Mouse (Mus musculus): ENCODE data around the gene Mxra7.
A peak's percentile ranks its signal among the peaks of the same experiment; 100 is the strongest.
"Not testable (repeated sequence)": the region's sequence is repeated elsewhere in the genome, so short reads cannot be mapped to it uniquely, and the experiment has no call there.

The Mxra7 gene

DNA sequence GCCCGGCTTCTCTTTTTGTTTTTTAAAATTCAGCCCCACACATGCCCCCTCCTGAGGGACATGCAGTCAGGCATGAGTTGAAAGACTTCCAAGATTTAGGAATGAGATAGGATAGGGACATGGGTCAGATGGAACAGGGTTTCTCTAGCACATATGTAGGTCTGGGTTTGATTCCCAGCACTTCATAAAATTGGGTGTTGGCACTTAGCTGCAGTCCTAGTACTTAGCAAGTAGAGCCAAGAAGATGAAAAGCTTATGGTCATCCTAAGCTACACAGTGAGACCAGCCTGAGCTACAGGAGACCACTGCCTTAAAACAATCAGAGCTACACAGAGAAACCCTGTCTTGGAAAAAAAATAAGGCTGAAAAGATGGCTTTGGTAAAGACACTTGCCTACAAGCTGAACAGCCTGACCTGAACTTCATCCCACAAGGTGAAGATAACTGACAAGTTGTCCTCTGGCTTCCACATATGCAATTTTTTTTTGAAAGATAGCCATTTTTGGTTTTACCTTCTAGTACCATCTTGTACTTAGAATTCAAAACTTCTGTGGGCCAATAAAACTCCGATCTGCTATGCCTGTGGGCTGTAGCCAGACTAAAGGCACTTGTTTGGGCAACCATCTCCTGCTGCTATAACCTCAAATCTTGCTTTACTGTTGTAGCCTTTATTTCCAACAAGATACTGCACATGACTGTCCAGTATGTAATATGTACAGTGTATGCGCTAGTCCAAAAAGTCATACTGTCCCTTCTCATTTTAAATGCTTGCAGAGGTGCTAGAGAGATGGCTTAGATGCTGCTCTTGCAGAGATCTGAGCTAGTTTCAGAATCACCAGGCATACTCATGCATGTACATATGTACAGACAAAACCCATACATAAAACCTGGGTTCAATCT is 19.6 kb upstream of the Mxra7 start:
- DNase-seq (ENCODE audit: low read depth) = peak; percentile 40

DNA sequence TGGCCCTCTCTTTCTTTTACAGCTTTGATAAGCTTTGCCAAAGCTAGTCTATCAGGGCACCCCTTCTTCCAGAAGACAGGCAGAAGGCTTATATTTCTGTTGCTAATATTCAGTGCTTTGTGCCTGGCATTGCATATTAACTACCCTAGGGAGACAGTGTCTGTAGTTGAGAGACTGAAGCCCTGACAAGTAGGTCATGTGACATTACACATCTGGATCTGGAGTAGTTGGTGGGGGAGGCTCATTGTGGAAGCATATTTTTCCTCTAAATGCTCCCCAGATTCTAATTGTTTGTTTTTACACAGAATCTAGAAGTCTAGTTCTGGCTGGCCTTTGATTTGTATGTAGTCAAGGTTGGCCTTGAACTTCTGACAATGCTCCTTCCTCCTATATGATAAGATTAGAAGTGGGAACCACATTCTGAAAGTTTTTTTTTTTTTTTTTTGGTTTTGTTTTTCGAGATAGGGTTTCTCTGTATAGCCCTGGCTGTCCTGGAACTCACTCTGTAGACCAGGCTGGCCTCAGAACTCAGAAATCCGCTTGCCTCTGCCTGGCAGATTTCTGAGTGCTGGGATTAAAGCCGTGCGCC is 18.8 kb upstream of the Mxra7 start:
- DNase-seq (ENCODE audit: low read depth) = peak; percentile 34

DNA sequence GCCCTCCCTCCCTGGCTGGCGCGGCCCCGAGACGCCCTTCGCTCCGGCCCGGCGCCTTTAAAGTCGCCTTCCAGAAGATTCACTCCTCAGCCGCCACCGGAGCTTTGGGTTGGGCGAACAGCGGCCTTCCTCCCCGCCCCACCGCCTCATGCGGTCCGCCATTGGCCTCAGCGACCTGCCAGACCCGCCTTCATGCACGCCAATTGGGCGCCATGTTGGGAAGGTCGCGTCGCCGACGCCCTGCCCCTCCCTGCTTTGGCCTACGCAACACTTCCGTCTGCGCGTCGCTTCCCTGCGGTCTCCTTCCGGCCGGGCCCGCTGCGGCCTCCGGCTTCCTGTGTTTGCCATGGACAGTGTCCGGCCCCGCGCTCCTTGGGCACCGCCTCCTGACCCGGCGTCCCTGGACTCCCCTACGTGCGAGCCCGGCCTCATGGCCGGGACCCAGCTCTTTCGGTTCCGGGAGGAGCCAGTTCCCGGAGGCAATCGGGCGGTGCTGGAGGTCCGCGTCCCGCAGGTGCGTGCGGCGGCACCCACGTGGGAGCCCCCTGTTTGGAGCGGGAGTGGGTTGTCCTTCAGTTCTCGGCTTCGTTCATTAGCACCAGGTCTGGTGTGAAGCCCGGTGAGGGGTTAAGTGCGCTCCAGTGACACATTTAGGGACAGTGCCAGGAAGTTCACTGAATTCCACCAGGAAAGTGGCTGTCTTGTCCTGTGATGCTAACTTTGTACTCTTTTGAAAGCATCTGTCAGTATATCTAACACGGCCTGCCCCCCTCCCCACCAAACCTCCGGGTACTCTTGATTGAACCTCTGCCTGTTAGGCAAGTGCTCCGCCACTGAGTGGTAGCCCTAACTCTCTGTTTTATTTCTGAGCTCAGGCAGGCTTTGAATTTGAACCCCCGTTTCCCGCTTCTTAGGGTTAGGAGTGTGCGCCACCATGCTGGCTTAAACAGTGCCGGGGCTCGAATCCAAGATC is 15.7 kb upstream of the Mxra7 start, which contains the start of the genes Mettl23 and Jmjd6:
Mettl23 (plus strand) TSS at position 18 of the 973 bp plus-strand sequence.
Jmjd6 (minus strand) TSS at position 189 of the 973 bp plus-strand sequence.
- DNase-seq (ENCODE audit: low read depth) = peak; percentile 98

DNA sequence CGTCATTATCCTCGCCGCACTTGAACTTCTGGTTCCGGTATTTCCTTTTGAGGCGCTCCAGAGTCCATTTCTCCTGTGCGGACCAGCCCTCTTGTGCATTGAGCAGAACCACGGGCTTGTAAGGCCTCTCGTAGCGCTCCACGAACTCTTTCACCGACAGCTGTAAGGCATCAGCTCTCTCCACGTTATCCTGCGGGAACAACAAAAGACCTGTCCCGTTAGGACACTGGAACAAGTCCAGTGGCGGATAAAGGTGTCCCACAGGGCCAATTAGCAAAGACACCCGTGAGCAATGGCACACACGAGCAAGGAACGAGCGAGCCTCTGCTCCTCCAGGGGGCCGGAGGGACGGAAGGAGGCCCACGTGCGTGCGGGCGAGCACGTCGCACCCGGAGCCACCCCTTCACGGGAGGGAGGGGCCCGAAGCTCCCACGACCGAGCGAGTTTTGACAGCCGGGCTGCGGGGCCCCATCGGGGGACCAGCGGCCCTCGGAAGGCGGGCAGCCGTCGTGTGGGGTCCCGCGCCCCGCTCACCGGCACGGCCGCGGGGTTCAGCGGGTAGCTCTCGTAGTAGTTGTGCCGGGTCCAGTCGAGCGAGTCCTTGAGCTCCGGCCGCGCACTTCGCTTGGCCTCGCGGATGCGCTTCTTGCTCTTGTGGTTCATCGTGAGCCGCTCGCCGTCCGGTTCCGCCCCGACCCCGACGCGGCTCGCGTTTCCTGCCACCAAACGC is 14.8 kb upstream of the Mxra7 start:
- peak; percentile 69 for DNase-seq (ENCODE audit: low read depth)

DNA sequence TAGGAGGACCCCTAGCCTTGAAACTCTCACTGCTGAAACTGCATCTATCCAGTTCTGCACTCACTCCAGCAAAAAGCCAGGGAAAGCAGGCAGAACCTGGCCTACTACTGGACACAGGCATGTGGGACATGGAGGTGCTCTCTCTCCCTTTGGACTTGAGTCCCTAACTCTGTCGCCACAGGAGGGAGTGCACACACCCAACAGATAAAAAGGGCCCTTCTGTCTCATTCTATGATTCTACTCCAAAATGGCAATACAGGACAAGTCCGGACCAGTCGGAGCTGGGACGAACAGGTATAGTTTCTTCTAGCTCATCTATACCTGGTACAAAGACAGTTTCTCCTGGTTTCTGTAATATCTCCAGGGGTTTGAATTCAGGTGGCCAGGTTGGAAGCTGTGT is 12.9 kb upstream of the Mxra7 start:
- no peak for DNase-seq (ENCODE audit: low read depth)

DNA sequence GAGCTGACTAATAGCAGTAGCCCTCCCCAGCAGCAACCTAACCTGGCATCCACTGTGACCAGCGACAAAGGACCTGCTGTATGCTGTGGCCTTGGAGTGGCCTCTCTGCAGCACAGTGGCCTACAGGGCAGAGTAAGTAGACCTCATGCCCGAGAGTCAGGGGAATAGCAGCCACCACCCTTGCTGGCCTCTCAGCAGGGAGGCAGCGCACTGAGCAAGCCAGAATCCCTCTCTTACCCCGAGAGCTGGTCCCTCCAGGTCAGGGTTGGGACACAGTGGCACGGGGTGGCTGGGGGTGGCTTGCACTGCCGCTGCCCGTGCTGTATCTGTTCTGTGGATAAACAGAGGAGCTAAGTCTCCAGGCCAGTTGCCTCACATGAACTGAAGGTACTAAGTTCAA is 11.8 kb upstream of the Mxra7 start:
- no peak for DNase-seq (ENCODE audit: low read depth)

DNA sequence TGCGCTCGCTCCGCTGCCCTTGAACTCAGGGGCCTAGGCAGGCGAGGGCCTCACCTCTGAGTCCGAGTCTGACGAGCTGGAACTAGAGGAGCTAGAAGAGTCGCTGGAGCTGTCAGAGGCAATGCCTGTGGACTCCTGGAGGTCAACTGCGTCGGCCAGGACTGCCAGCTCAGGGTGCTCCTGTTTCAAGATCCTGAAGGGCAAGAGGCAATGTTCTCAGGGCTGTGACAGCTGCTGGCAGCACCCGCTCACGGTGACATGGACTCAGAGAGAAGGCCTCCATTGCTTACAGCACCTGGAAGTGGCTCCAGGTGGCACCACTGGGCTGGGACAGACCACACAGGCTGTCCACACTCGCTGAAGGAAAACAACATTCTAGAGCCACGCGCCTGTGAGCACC is 11.1 kb upstream of the Mxra7 start:
- no peak for DNase-seq (ENCODE audit: low read depth)

DNA sequence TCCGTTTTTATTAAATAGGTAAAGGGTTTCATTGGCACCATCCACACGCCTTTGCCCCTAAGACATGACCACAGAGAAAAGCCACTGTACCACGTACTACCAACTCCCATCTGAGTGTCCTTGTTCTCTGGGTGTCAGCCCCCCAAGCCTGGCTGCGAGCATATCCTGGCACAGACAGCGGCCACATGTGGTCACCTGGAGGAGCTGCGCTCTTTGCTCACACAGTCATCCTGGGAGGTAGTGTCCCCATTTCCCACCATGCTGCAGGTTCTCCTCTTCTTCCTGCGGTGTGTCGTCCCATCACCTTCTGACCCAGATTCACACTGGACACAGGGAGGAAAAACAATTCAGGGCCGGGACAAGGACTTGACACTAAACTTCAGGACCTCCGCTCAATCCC is 9.6 kb upstream of the Mxra7 start:
- no peak for DNase-seq (ENCODE audit: low read depth)

DNA sequence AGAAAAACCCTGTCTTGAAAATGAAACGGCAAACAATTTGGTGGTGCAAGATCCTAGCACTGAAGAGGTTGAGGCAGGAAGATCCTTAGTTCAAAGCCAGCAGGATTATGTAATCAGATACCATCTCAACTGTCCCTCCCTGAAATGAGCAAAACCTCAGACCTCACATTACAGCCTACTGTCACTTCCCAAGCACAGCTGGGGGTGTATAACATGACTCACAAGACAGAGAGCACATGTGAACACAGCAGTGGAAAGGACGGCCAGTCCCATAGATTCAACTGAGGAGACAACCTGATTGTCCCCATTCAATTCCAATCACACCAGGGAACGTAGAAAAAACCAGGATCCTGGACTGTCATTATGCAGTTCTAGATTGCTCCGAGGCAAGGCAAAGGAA is 8.4 kb upstream of the Mxra7 start:
- DNase-seq (ENCODE audit: low read depth) = peak; percentile 82

DNA sequence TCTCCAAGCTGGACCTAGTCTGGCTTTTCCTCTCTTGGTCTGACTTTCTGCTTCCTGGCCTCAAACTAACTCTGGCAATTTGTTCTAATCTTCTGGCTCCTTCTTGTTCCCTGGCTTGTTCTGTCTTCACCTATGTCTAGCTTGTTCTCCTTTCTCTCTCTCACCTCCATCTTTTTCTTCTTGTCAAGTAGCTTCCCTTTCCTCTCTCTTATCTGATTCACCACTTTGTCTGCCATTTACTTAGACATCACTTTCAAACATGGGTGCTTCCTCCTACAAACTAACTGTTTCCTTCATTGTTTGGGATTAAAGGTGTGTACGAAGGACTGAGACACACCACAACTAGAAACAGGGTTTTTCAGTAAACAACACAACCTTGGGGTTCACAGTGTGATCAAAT is 7.1 kb upstream of the Mxra7 start:
- DNase-seq (ENCODE audit: low read depth) = no peak

DNA sequence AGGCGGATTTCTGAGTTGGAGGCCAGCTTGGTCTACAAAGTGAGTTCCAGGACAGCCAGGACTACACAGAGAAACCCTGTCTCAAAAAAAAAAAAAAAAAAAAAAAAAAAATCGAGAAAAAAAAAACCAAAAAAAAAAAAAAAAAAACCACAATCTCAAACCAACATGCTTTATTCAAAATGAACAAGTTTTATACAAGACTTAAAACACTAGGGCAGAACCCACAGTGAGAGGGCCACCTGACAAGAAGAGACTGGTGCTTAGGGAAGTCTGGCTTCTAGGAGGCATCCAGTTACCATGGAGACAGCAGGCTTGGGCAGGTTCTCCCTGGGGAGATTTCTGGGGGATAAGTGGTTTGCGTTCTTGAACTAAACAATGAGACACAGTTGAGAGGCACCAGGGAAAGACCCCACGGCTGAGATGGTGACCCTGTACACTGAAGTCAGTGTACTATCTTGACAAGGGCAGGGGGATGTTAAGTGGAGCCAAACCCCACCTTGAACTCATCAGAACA is 4.4 kb upstream of the Mxra7 start:
- DNase-seq (ENCODE audit: low read depth) = no peak

DNA sequence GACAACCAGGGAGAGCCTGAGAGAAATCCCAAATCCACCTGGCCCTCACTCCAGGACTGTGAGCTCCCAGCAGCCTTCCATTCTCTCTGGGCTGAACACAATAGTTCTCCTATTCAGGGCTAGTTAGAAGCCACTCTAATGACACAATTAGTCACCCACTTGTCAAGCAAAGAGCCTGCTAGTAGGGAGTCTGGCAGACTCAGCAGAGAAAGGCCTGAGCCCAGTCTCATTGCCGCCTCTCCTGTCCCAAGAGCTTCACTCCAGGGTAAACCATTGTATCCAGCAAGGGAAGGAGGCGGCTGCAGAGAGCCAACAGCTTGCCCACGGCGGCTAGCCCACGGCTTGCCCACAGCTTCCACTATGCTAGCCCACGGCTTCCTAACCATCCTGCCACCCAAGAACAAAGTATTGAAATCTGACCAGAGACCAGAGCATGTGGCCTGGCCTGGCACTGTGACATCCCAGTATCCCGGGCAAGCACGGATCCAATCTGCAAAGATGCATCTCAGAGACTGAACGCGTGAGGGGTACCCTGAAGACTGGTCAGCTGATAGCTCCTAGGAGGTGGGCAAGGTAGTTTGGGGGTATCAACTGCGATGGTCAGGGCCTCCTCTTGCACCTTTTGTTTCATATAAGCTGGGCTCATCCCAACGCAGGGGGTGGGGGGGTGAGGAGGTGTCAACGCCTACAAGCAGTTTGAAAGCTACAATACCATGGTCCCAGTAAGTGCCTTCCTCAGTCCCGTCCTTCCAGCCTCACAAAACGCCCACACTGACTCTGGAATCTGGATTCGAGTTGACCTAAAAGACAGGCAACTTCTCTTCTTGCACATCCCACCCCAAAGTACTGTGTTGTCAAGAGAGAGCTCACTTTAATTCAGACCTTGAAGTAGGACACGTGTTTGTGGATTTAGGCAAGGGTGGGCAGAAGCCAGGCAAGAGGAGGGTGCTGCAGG is 1.0 kb downstream of the Mxra7 start:
- DNase-seq (ENCODE audit: low read depth) = no peak

DNA sequence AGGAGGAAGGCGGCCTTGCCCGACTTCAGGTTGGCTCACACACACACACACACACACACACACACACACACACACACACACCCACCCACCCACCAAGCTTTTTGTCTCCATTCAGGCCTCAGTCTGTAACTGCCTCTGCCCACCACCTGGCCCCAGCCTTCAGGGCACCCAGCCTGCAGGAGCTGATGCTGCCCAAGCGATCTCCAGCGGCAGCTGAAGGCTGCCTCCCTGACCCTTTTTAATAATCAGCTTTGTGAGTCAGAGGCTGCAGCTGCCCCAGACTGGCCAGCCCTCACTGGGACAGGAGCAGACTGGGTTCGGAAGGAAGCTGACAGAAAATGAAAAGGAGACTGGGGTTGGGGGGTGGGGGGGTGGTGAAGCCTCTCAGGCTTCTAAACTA is 2.6 kb downstream of the Mxra7 start:
- DNase-seq (ENCODE audit: low read depth) = no peak

DNA sequence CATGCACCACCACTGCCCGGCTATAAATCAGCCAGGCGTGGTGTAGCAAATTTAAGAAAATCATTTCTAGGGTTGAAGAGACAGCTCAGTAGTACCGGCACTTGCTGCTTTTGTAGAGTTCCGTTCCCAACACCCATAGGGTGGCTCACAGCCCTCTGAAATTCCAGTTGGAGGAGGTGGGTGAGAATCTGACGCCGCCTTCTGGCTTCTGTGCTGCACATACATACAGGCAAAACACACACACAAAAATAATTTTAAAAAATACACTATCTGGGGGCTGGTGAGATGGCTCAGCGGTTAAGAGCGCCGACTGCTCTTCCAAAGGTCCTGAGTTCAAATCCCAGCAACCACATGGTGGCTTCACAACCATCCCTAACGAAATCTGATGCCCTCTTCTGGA is 4.0 kb downstream of the Mxra7 start:
- DNase-seq (ENCODE audit: low read depth) = not testable (repeated sequence)

DNA sequence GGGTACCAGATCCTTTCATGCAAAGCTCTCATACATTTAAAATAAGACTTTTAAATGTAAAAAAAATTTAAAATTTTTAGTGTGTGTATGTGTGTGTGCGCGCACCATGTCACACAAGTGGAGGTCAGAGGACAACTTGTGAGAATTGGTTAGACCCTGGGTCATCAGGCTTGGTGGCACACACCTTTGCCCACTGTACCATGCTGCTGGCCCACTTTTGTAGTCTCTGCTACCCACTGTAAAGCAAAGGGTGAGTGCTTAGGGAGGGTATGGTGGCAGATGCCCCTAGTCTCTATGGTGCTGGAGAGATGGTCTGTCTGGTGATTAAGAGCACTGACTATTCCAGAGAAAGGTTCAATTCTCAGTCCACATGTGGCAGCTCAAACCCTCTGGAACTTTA is 4.6 kb downstream of the Mxra7 start:
- no peak for DNase-seq (ENCODE audit: low read depth)

DNA sequence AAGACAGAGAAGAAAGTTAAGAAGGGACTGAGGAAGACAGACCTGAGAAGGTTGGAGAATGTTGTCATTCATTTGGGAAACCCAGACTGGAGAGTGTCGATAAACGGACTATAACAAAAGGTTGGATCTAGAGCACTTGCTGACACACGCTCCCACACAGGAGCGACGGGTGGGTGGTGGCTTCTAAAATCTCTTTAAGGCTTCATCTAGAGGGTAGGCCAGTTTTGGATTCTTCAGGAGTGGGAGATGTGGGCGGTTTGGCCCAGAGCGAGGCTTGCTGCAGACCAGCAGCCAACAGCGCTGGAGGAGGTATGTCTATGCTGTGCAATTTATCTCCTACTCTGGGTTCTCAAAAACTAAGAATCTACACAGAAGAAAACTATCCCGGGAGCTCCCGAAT is 5.2 kb downstream of the Mxra7 start:
- no peak for DNase-seq (ENCODE audit: low read depth)

DNA sequence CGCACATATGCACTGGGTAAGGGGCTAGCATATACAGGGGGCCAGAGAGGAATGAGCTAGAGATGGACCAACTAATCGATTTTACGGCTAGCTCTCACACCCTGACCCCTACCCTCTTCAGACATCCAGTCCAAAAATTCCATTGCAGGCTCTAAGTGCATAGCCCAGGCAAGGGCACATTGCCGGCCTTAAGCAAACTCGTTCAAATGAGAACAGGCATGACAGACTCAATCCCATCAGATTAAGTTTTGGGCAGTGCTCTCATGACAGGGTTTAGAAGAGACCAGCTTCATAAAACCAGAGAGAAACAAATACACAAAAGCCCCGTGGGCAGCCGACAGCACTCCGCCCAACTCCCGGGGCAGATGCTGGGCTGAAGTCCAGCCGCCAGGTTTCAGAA is 5.6 kb downstream of the Mxra7 start:
- no peak for DNase-seq (ENCODE audit: low read depth)

DNA sequence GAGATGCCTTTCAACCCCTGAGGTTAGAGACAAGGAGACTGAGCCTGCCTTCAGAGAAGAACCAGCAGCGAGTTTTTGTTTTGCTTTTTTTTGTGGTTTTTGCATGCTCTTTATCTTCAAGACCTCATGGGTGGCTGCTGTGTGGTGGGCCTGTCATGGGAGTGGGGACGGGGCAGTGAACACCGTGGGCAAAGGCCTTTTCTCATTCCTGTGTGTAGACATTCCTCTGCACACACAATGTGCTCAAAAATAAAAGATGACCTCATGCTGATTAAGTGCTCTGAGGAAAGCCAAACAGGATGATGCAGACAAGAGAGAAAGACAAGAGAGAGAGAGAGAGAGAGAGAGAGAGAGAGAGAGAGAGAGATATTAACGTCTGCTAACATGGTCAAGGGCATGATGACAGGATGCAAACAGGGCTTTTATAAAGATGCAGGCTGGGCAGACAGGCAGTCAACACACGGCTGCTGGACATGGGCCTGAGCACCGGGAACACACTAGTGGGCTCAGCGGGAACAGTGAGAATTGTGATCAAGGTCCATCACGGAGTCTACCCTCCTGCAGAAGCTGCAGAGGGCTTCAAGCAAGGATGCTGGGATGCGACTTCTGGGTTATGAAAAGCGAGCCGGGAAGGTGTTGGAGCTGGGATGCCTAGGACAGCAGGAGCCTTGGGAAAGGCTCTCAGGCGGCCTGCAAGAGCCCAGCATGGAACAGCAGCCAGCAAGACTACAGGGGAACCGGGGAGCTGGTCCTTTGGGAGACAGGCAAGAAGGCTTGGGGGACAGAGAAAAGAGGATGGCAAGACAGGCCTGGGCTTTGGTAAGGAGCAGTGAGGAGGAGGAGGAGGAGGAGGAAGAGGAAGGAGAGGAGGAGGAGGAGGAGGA is 6.5 kb downstream of the Mxra7 start:
- DNase-seq (ENCODE audit: low read depth) = no peak

DNA sequence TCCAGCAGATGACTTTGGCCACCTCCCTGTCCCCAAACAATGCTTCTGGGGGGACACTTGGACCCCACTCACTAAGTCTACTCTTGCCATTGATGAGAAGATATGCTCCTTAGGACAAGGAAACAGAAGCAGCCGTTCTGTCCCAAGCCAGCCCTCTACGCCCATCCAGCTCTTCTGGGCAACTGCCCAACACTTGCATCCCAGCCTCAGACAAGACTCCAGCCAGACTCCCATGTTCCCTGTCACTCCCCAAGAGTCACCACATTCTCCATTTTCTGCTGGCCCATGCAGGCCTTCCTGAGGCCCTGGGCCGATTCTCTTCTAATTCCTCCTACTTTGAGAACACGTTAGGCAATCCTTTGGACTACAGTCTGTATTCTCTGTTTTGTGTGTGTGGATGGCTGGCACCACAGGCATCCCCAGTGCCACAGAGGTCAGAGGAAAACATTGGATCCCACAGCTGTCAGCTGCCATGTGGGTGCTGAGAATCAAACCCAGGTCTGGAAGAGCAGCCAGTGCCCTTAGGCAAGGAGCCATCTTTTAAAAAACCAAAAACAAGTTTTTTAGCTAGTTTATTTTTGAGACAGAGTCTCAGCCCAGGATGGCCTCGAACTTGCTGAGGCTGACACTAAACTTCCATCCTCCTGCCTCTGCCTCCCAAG is 7.8 kb downstream of the Mxra7 start:
- DNase-seq (ENCODE audit: low read depth) = no peak
